In genomic region chr15:59795717-59796116, GRCm38 (mm10) we compare ENCODE assay signal across 8 mouse cellular contexts.
DNase-seq lines count a peak whose midpoint lies in the region; ATAC-seq and TF ChIP-seq lines count a peak whose summit lies in the region.

No protein-coding gene starts in this region.

- no peaks in the 10 kb centered on the region for H3K9me3 ChIP-seq in midbrain, embryonic 10.5 days (replicated peaks)

- H3K36me3 ChIP-seq in kidney, adult 2 months (ENCODE audit: control insufficient read depth, insufficient read depth, low read length): no peaks in the 10 kb centered on the region
- no peaks in the 10 kb centered on the region for H3K36me3 ChIP-seq in midbrain, embryonic 10.5 days

- no peak overlapping the region for H3K27ac ChIP-seq in kidney, adult 2 months (ENCODE audit: insufficient read depth, low read depth, low read length)
- H3K27ac ChIP-seq in midbrain, embryonic 10.5 days (replicated peaks): no peak overlapping the region

- no peaks in the 10 kb centered on the region for H3K27me3 ChIP-seq in kidney, adult 2 months (replicated peaks; ENCODE audit: control insufficient read depth, insufficient read depth, low read length)
- no peaks in the 10 kb centered on the region for H3K27me3 ChIP-seq in midbrain, embryonic 10.5 days (ENCODE audit: low read depth, poor library complexity, severe bottlenecking)

- peak; percentile 58 for DNase-seq in CD4-positive, CD25-positive, alpha-beta regulatory T cell, adult 2 months (ENCODE audit: low read depth, low spot score)
- peak; percentile 45 to 47 for DNase-seq in frontal cortex, postnatal 36 days (ENCODE audit: low spot score in 2 of 2)
- DNase-seq in spleen, adult 18-20 months: peak; percentile 28 to 29
- no peak for DNase-seq in kidney, adult 2 months
- DNase-seq in adipocyte (ENCODE audit: low spot score): no peak
- no peak for DNase-seq in midbrain, embryonic 10.5 days (ENCODE audit: low spot score)

- H3K4me1 ChIP-seq in kidney, adult 2 months (ENCODE audit: control insufficient read depth, insufficient read depth, low read length): no peaks in the 10 kb centered on the region
- no peaks in the 10 kb centered on the region for H3K4me1 ChIP-seq in midbrain, embryonic 10.5 days

- H3K4me3 ChIP-seq in kidney, adult 2 months (ENCODE audit: insufficient read depth, low read depth, low read length): no peak overlapping the region
- H3K4me3 ChIP-seq in midbrain, embryonic 10.5 days: no peak overlapping the region

- 68% methylated on average over 5 of the region's 5 CpGs for WGBS in kidney, adult 2 months
- 96% methylated on average over 5 of the region's 5 CpGs for WGBS in midbrain, embryonic 10.5 days

- TF ChIP-seq CTCF in kidney, adult 2 months (conservative IDR thresholded peaks at IDR 0.05; ENCODE audit: insufficient read depth, insufficient read length, low read depth, low read length): no peak

- ATAC-seq in activated CD4-positive, CD25-positive, alpha-beta regulatory T cell, adult 4 months: peak; percentile 98
- ATAC-seq in inflammation-experienced regulatory T-cells, adult 6 months: peak; percentile 96

- TF ChIP-seq POLR2A in kidney, adult 2 months (IDR thresholded peaks at IDR 0.05; ENCODE audit: low read depth, low read length): no peak

Comparison
In these comparisons a context has a peak if more than half of its experiments do, and no peak if none do; other contexts are left out.
1. DNase-seq: peak in CD4-positive, CD25-positive, alpha-beta regulatory T cell, adult 2 months (single experiment), frontal cortex, postnatal 36 days (2 of 2) and spleen, adult 18-20 months (2 of 2); none in kidney, adult 2 months (single experiment), adipocyte (single experiment) and midbrain, embryonic 10.5 days (single experiment).